Mouse (Mus musculus): ENCODE results near the gene Baiap2l1.

- no peak for TF ChIP-seq CTCF (IDR thresholded peaks at IDR 0.05)
- no peak for TF ChIP-seq EP300 (IDR thresholded peaks at IDR 0.05; ENCODE audit: insufficient read depth, low read depth, low read length)
Observed at GRCm38 (mm10) chr5:144288391-144288790, 69.5 kb downstream of the Baiap2l1 start.

All from heart, adult 2 months (tissue).